Mouse (Mus musculus) macrophage (primary cell): ENCODE data around the gene Pvr. TPM values are rescaled to one million over a fixed set of nuclear protein-coding genes. Genes with fewer than 3 reads are reported as not detected.
"Not testable (repeated sequence)": the region's sequence is repeated elsewhere in the genome, so short reads cannot be mapped to it uniquely, and the experiment has no call there.

ENCODE experiments used
- H3K27ac ChIP-seq: fragments of 350-480 bp; formaldehyde crosslinking; 2 replicates; pipeline ENCODE4 v1.9.0; 2021
- H3K36me3 ChIP-seq: fragments of 350-480 bp; formaldehyde crosslinking; 2 replicates; pipeline ENCODE4 v1.9.0; 2021; ENCODE audit errors: inconsistent target
- H3K4me3 ChIP-seq: fragments of 350-480 bp; formaldehyde crosslinking; 2 replicates; pipeline ENCODE4 v1.9.0; 2021; ENCODE audit errors: inconsistent target
- H3K79me2 ChIP-seq: fragments of 350-480 bp; formaldehyde crosslinking; 2 replicates; pipeline ENCODE4 v1.9.0; 2021; ENCODE audit errors: inconsistent target
- WGBS: methylation state at CpG from one replicate; pipeline ENCODE4 v1.1.7; 2026; ENCODE audit warnings: inconsistent platforms; ENCODE audit not compliant: missing documents; 5-methylcytosine and 5-hydroxymethylcytosine counted together
- polyA plus RNA-seq: library from polyadenylated mRNA; stranded (reverse); fragments of 250-400 nt; gene quantifications from 3 replicates; pipeline ENCODE4 v1.2.4, GENCODE M21; 2018; ENCODE audit warnings: inconsistent platforms

Gene Pvr
- polyA plus RNA-seq, 1 experiment from 2014 or later, result 22.5 TPM

DNA sequence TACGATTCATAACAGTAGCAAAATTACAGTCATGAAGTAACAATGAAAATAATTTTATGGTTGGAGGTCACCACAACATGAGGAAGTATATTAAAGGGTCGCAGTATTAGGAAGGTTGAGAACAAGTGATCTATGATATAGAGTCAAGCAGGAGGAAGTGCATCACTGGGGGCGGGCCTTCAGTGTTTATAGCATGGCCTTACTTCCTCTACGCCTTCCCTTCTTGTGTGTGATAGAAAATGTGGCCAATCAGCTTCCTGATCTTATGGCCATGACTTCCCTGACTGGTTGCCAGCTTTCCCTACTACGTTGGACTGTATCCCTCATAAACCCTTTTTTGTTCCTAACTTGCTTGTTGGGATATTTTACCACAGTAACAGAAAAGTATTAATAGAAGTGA, 24.2 kb upstream of the Pvr start:
- Histone ChIP-seq H3K27ac (no peak overlapping the region), H3K79me2 (no peaks in the 10 kb centered on the region), H3K4me3 (no peak overlapping the region), H3K36me3 (no peaks in the 10 kb centered on the region)
- WGBS, result 82% methylated on average over 5 of the region's 5 CpGs

DNA sequence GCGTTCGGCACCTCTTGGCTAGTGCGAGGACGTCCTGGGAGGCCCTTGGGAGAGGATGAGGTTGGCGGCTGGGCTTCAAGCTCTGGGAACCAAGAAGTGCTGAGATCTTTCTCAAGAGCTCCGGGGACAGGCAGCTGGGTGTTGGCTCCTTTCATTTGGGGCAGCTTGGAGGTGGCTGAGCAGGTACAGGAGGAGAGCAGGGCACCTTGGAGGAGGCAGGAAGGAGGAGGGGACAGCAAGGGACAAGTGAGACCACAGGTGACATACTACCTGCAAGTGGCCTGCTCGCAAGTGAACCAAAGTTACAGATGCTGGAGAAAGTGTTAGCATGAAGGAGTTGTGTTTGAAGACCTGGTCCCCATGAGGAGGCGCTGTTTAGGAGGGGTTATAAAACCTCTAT, 23.7 kb upstream of the Pvr start:
- Histone ChIP-seq H3K27ac (no peak overlapping the region), H3K36me3 (no peaks in the 10 kb centered on the region), H3K4me3 (no peak overlapping the region), H3K79me2 (no peaks in the 10 kb centered on the region)
- WGBS, result 96% methylated on average over 8 of the region's 8 CpGs

DNA sequence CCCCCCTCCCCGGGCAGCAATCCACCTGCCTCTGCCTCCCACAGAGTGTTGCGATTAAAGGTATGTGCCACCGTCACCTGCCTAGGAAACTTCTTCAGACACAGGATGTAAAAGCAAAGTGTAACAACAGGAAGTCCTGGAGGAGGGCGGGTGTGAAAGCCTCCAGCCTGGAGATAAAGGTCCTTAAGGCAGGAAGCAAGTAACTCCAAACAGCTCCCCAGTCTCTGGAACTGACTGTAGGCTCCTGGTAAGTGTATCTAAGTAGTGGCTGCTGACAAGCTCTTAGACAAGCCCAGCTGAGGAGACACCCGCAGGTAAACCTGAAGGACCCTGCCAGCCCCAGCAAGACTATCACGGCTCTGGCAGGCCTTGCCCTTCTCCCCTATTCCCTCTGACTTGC, 19.3 kb upstream of the Pvr start:
- H3K27ac ChIP-seq, result no peak overlapping the region

DNA sequence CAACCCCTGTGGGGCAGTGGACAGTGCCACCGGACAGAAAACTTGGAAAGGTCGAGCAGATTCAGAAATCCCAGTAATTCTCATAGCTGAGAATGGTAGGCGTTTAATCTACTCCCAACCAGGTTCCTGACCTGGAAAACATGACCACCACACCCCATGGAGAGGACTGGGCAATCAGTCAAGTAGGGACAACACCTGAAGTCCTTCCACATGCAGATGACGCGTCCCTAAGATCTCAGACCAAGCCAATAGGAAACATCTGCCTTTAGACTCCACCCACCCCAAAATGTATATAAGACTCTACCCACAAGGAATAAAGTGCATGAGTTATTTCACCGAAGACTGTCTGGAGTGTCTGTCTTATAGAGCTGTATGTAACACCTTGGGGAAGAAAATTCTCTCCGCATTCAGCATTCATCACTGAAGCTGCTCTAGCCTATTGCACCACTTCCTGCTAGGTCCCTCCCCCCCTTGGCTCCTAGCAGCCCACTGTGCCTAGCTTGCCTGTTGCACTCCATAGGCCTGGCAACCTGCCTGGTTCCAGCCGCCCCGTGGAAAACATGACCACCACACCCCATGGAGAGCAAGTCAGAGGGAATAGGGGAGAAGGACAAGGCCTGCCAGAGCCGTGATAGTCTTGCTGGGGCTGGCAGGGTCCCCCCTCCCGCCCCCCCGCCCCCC, 18.7 kb upstream of the Pvr start:
- no peaks in the 10 kb centered on the region for H3K79me2 ChIP-seq

More for the DNA sequence above, 19.3 kb upstream of the Pvr start:
- Histone ChIP-seq H3K36me3 (no peaks in the 10 kb centered on the region), H3K4me3 (no peak overlapping the region), H3K79me2 (no peaks in the 10 kb centered on the region)
- WGBS, result 25% methylated on average over 5 of the region's 6 CpGs

DNA sequence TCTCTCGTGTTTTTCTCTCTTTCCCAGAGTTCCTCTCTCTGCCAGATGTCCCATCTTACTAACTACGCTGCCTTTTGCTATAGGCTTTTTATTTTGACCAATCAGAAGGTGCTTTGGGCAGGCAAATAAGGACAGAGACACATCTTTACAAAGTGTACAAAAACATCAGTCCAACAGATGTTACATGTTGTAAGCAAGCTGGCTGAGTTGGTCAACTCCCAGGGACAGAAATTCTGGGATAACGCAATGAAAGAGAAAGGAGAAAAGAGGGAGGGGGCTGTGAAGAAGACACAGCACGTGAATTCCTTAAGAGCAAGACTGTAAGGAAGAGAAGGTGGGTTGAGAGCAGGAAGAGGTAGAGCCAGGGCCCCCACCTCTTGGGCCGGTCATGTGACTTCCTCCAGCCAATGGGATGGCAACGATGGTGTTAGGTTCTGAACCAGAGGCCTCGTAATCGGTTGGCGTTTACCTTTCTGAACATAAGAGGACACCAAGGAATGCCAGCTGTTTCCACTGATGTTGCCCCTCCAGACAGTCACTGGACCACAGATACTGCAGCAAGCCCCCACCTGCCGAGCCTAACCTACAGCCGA, 16.4 kb upstream of the Pvr start:
- 88% methylated on average over 11 of the region's 11 CpGs for WGBS
- no peaks in the 10 kb centered on the region for H3K36me3 ChIP-seq
- H3K79me2 ChIP-seq, result no peaks in the 10 kb centered on the region
- H3K4me3 ChIP-seq, result no peak overlapping the region
- no peak overlapping the region for H3K27ac ChIP-seq

More for the DNA sequence above, 18.7 kb upstream of the Pvr start:
- Histone ChIP-seq H3K4me3 (no peak overlapping the region), H3K27ac (no peak overlapping the region), H3K36me3 (no peaks in the 10 kb centered on the region)
- 51% methylated on average over 9 of the region's 12 CpGs for WGBS

DNA sequence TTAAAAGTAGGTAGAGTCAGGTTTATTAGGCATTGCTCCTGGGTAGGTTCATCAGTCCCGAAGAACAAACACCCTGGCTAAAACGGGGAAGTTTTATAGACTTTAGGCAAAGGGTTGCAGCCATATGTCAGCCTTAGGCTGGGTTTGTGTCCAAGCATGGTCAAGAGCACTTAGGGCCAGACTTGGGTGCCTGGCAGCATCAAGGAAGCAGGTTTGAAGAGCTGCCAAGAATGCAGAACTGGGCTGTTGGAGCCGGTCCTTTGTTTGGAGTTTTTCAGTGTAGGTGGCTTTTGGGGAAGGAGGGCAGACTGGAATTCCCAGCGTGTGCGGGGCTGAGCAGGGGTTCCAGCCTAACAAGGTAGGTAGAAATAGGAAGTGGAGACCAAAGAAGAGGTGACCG, 15.0 kb upstream of the Pvr start:
- WGBS, result 37% methylated on average over 6 of the region's 6 CpGs
- peak overlapping the region; percentile 87 for H3K27ac ChIP-seq
- no peaks in the 10 kb centered on the region for H3K79me2 ChIP-seq
- no peaks in the 10 kb centered on the region for H3K36me3 ChIP-seq
- H3K4me3 ChIP-seq, result peak overlapping the region; percentile 7; the same call in 1 of the 2 replicates

DNA sequence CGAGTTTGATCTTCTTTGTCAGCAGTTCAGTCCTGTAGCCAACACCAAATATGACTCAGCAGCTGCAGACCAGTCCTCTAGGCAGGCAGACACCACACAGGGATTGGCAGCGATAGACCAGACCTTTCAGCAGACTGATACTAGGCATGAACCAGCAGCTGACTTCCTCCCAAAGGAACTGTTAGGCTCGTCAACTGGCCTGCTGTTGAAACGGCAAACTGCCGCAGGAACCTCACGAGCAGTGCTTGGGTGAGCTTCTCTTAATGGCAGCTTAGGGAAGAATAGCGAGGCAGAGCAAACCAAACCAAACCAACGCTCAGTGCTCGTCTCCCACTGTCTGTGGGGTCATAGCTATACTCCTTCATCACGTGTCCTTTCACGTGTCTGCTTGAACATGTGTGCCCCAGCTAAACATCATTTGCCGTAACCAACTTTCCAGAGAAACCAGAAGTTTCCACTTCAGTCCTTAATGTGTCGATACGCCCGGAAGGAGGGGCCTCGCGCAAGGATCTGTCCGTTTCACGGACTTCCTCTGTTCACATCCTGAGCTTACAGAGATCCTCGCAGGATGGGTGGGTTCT, 14.3 kb upstream of the Pvr start:
- WGBS, result 1% methylated on average over 20 of the region's 20 CpGs
- peak overlapping the region; percentile 87 for H3K27ac ChIP-seq
- H3K79me2 ChIP-seq, result no peaks in the 10 kb centered on the region
- H3K4me3 ChIP-seq, result peak overlapping the region; percentile 7; the same call in 1 of the 2 replicates
- H3K36me3 ChIP-seq, result no peaks in the 10 kb centered on the region

DNA sequence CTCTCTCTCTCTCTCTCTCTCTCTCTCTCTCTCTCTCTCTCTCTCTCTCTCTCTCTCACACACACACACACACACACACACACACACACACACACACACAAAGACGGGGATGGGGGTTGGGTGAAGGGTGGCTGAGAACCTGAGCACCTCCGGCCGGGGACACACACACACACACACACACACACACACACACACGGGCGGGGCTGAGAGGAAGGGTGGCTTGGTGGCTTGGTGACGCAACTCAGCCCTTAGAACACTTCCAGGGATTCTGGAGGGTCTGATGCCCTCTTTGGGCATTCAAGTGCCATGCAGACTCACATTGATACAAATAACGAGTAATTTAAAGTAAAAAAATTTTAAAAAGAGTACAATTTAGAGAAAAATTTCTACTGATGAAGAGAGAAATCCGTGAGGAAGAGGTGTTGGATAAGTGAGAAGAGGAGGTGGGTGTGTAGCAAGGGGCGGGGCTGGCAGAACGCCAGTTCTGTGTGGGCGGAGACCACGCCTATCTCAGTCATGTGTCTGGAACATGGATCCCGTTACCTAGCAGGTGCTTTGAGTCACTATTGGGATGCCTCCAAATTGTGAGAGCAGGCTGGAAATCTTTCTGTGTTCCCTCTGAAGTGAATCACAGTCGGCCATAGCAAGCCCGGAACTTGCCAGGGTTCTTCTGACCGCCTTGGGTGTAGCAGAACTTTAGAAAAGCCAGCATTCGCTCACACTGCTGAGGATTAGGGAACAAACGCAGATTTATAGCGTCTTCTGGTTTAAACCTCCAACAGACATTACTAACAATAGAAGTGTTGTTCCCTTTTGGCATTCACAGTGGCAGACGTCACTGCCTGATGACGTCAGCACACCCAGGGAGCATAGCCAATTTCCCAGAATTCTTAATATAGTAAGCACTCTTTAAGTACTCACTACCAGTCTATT, 12.2 kb upstream of the Pvr start:
- H3K79me2 ChIP-seq, result no peaks in the 10 kb centered on the region
- peak overlapping the region; percentile 87 for H3K27ac ChIP-seq
- H3K36me3 ChIP-seq, result no peaks in the 10 kb centered on the region
- WGBS, result under 1% methylated on average over 20 of the region's 21 CpGs
- H3K4me3 ChIP-seq, result peak overlapping the region; percentile 2; the same call in 1 of the 2 replicates

DNA sequence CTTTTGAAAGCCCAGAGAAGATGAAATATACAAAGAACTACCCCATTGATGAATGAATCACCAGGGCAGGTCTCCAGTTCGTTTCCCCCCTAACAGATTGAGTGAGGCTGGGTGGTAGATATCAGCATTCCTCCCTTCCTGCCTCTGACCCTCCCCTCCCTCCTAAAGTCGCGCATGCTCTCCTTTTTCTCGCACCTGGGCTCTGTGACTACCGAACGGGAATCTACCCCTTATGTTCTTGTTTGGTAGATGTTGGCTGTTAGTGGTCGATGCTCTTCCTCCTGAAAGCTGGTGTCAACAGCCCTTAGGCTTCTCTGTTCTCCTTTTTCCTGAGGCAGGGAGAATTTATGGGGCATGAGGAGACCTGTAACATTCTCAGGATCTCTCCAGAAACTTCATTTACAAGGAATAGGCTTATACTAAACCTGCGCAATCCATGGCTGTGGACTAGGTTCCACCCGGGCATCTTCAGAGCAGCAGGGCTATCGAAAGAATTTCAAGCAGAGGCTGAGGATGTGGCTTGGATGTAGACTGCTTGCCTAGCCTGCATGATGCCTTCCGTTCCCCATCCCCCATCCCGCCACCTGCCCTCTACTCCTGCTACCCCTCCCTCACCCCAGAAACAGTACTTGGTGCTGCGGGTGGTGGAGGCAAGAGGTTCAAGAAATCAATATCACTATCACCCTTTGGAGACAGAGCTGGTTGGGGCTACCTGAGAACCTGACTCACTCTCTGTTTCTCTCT, 11.3 kb upstream of the Pvr start:
- no peaks in the 10 kb centered on the region for H3K79me2 ChIP-seq
- H3K4me3 ChIP-seq, result no peak overlapping the region
- no peak overlapping the region for H3K27ac ChIP-seq
- H3K36me3 ChIP-seq, result no peaks in the 10 kb centered on the region
- WGBS, result 14% methylated on average over 13 of the region's 13 CpGs

DNA sequence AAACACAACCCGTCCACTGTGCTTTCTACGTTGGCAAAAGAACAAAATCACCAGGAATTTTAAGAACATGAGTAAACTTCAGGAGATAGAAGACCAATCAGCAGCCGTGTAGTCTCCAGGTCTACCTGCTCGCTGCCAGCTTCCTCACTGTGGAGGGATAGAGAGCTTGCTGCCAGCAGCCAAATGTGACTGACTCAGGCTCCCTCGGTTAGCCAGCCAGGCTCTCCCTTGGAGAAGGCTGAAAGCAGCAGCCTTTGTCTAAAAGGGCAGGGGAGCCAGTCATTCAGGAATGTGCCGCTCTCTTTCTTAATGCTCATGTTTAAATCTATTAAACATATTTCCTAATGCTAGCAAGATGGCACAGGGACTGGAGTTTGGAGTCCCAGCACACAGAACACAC, 9.5 kb upstream of the Pvr start:
- not testable (repeated sequence) for H3K27ac ChIP-seq, H3K79me2 ChIP-seq, H3K36me3 ChIP-seq, H3K4me3 ChIP-seq
- WGBS, result 91% methylated on average over 6 of the region's 6 CpGs

DNA sequence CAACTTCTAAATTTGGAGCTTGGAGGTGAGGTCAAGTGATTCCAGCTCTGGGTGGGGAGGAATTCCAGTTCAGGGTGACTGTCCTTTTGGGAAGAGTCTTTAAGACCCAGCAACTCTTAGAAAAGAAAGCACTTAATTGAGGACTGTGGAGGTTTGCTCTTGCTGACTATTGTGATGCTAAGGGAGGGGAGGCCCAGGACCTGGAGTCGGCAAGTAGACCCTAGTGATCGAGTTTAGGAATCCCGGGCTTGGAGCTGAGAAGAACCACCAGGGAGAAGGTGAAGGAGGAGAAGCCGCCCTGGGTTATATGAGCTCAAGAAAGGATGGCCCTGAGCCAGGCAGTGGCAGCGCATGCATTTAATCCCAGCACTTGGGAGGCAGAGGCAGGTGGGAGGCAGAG, 7.5 kb upstream of the Pvr start:
- no peaks in the 10 kb centered on the region for H3K79me2 ChIP-seq
- H3K4me3 ChIP-seq, result no peak overlapping the region
- no peaks in the 10 kb centered on the region for H3K36me3 ChIP-seq
- 93% methylated on average over 5 of the region's 5 CpGs for WGBS
- H3K27ac ChIP-seq, result no peak overlapping the region

DNA sequence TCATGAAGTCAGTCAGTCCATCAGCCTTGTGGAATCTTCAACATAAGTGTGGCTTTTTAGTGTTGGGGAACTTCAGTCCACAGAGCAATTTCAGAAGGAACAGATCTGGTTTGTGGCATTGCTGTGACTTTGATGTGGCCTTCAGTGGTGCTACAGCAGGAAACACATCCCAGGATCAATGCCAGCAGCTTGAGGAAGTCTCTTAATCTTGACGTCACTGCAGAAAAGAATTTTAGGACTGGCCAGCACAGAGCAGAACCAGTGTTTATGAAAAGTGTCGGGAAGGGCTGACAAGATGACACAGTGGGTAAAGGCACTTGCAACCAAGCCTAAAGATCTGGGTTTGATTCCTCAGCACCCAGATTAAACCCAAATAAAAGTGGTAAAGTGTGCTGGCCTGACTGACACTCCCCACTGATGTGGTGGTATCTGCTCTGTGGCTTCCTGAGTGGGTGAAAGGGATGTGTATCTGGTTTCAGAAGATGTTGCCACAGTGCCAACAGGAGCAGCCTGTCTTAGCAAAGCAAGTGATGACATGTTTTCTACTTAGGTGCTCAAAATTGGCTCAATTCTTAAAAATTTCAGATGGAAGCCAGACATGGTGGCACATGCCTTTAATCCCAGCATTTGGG, 6.0 kb upstream of the Pvr start:
- 19% methylated on average over 2 of the region's 2 CpGs for WGBS
- no peaks in the 10 kb centered on the region for H3K36me3 ChIP-seq
- no peaks in the 10 kb centered on the region for H3K79me2 ChIP-seq
- H3K27ac ChIP-seq, result no peak overlapping the region
- no peak overlapping the region for H3K4me3 ChIP-seq

DNA sequence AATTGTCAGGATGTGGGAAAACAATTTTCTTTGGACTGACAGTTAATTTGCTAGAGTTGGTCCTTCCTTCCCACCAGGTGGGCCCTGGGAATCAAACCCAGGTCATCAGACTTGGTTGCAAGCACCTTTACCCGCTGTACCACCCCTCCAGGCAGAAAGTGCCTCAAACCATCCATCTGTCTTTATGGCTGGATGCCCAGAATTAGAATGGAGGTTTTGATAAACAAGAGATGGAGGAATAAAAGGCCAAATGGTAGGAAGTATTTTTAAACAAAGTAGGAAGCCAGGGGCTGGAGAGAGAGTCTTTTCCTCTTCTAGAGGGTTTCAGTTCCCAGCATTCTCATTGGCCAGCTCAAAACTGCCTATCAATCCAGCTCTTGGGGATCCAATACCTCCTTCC, 4.4 kb upstream of the Pvr start:
- Histone ChIP-seq H3K79me2 (peaks cover under 1% of the 10 kb centered on the region; the same call in 1 of the 2 replicates), H3K4me3 (no peak overlapping the region), H3K36me3 (no peaks in the 10 kb centered on the region), H3K27ac (no peak overlapping the region)
- WGBS, result 91% methylated on average over 1 of the region's 1 CpGs

DNA sequence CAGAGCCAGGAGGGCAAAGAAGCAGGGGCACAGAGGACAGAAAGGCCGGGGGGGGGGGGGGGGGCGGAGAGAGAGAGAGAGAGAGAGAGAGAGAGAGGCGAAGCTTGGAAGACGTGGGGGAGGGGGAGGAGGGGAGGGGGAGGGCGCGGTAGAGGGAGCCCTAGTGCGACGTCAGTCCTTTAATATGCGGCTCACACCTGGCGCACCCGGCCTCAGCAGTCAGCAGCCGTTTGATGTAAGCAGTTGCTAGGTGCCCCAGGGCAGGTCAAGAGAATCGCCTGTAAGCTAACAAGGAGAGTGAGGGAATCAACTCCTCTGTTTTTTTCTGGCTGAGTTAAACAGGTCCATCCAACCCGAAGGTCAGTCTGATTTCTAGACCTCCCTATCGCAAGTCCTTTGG, 2.8 kb upstream of the Pvr start:
- H3K79me2 ChIP-seq, result peaks cover 16% of the 10 kb centered on the region
- no peaks in the 10 kb centered on the region for H3K36me3 ChIP-seq
- no peak overlapping the region for H3K4me3 ChIP-seq
- 52% methylated on average over 11 of the region's 15 CpGs for WGBS
- H3K27ac ChIP-seq, result no peak overlapping the region
